Mouse (Mus musculus) CH12.LX (cell line): Measurements from ENCODE around the gene Fastkd2. TPM values are rescaled to one million over a fixed set of nuclear protein-coding genes. Genes with fewer than 3 reads are reported as not detected.

ENCODE experiments used
- DNase-seq: peaks from one replicate; pipeline ENCODE4 v3.0.0-alpha.2; 2013; ENCODE audit errors: extremely low read depth
- H3K27ac ChIP-seq: 2 replicates; pipeline ENCODE4 v1.5.1; 2012; ENCODE audit warnings: low read depth, mild to moderate bottlenecking, control low read depth, moderate library complexity; ENCODE audit not compliant: insufficient read depth
- H3K27me3 ChIP-seq: replicated peaks from 2 replicates; pipeline ENCODE3; 2012; ENCODE audit warnings: inconsistent platforms
- H3K36me3 ChIP-seq, 2 experiments: replicated peaks in 1 of 2; 2 replicates each; pipeline versions ENCODE3 to v1.6.1; 2012; ENCODE audit warnings: inconsistent platforms in 1 of 2, low read length in 1 of 2, mild to moderate bottlenecking in 1 of 2, mixed read lengths in 1 of 2, moderate library complexity in 1 of 2; ENCODE audit not compliant: control insufficient read depth in 1 of 2, insufficient read depth in 1 of 2
- H3K4me1 ChIP-seq, 2 experiments: 2 replicates each; pipeline ENCODE4 v1.6.1; 2012; ENCODE audit warnings: inconsistent platforms in 1 of 2, moderate library complexity in 1 of 2; ENCODE audit not compliant: insufficient read depth in 2 of 2, control insufficient read depth in 1 of 2
- H3K4me2 ChIP-seq: 2 replicates; pipeline ENCODE4 v1.6.1; 2012; ENCODE audit warnings: low read depth, mild to moderate bottlenecking, control low read depth; ENCODE audit not compliant: poor library complexity, insufficient read depth, severe bottlenecking
- H3K4me3 ChIP-seq, 3 experiments: fragments of 150-350 bp in 1 of 3; sonication (generic) in 1 of 3; replicated peaks in 1 of 3; 2 replicates each; pipeline versions ENCODE3 to v1.5.1; 2011 to 2012; ENCODE audit warnings: low read depth in 2 of 3, low read length in 2 of 3, mild to moderate bottlenecking in 2 of 3, moderate library complexity in 2 of 3, control low read depth in 1 of 3, improper control_type of control experiment in 1 of 3, inconsistent platforms in 1 of 3, mixed read lengths in 1 of 3; ENCODE audit not compliant: poor library complexity in 1 of 3
- H3K79me2 ChIP-seq: replicated peaks from 2 replicates; pipeline ENCODE4 v1.6.1; 2012; ENCODE audit warnings: mild to moderate bottlenecking, moderate library complexity; ENCODE audit not compliant: control insufficient read depth, poor library complexity, insufficient read depth, severe bottlenecking; ENCODE audit errors: extremely low read depth
- H3K9ac ChIP-seq: 2 replicates; pipeline ENCODE4 v1.6.1; 2012; ENCODE audit warnings: low read depth, mild to moderate bottlenecking, control low read depth, moderate library complexity; ENCODE audit not compliant: insufficient read depth
- H3K9me3 ChIP-seq: replicated peaks from 2 replicates; pipeline ENCODE3; 2012; ENCODE audit warnings: low read length, inconsistent platforms, mixed read lengths
- BHLHE40 ChIP-seq: IDR thresholded peaks from 2 replicates; pipeline ENCODE4 v1.6.1; 2011; ENCODE audit warnings: mild to moderate bottlenecking, low read depth, low read length, improper control_type of control experiment
- CHD1 ChIP-seq: IDR thresholded peaks from 2 replicates; pipeline ENCODE4 v1.6.1; 2012; ENCODE audit warnings: low read depth, low read length, improper control_type of control experiment, inconsistent platforms
- CHD2 ChIP-seq: IDR thresholded peaks from 2 replicates; pipeline ENCODE4 v1.6.1; 2011; ENCODE audit warnings: low read length, improper control_type of control experiment
- CTCF ChIP-seq, 2 experiments: IDR thresholded peaks in 1 of 2; conservative IDR thresholded peaks in 1 of 2; 2 replicates each; pipeline ENCODE4 v1.5.1; 2011 to 2012; ENCODE audit warnings: low read depth in 2 of 2, low read length in 2 of 2, improper control_type of control experiment in 1 of 2, inconsistent platforms in 1 of 2, mild to moderate bottlenecking in 1 of 2, moderate library complexity in 1 of 2
- E2F4 ChIP-seq: IDR thresholded peaks from 2 replicates; pipeline ENCODE4 v1.6.1; 2011; ENCODE audit warnings: low read depth, low read length, improper control_type of control experiment; ENCODE audit not compliant: insufficient replicate concordance
- EP300 ChIP-seq: IDR thresholded peaks from 2 replicates; pipeline ENCODE4 v1.6.1; 2011; ENCODE audit warnings: low read length, improper control_type of control experiment
- ETS1 ChIP-seq: conservative IDR thresholded peaks from 2 replicates; pipeline ENCODE4 v1.6.1; 2012; ENCODE audit warnings: low read depth, mild to moderate bottlenecking, inconsistent platforms, low read length, improper control_type of control experiment, moderate library complexity
- HCFC1 ChIP-seq: IDR thresholded peaks from 2 replicates; pipeline ENCODE4 v1.6.1; 2012; ENCODE audit warnings: low read depth, mild to moderate bottlenecking, inconsistent platforms, low read length, improper control_type of control experiment
- IRF4 ChIP-seq: IDR thresholded peaks from 2 replicates; pipeline ENCODE4 v1.6.1; 2014; ENCODE audit warnings: low read depth, mild to moderate bottlenecking, inconsistent platforms, low read length, improper control_type of control experiment
- MAZ ChIP-seq: IDR thresholded peaks from 2 replicates; pipeline ENCODE4 v1.6.1; 2012; ENCODE audit warnings: low read depth, mild to moderate bottlenecking, inconsistent platforms, low read length, improper control_type of control experiment, moderate library complexity
- MEF2A ChIP-seq: IDR thresholded peaks from 2 replicates; pipeline ENCODE4 v1.6.1; 2014; ENCODE audit warnings: low read depth, mild to moderate bottlenecking, inconsistent platforms, low read length, improper control_type of control experiment, borderline replicate concordance
- MXI1 ChIP-seq: IDR thresholded peaks from 2 replicates; pipeline ENCODE4 v1.6.1; 2011; ENCODE audit warnings: mild to moderate bottlenecking, low read depth, low read length, improper control_type of control experiment
- NRF1 ChIP-seq: IDR thresholded peaks from 2 replicates; pipeline ENCODE4 v1.6.1; 2014; ENCODE audit warnings: low read depth, mild to moderate bottlenecking, inconsistent platforms, low read length, improper control_type of control experiment, moderate library complexity
- PAX5 ChIP-seq: IDR thresholded peaks from 2 replicates; pipeline ENCODE4 v1.6.1; 2012; ENCODE audit warnings: low read length, inconsistent platforms, mixed read lengths
- POLR2A ChIP-seq: IDR thresholded peaks from 2 replicates; pipeline ENCODE4 v1.6.1; 2011; ENCODE audit warnings: low read depth, mild to moderate bottlenecking, improper control_type of control experiment, low read length
- RAD21 ChIP-seq: IDR thresholded peaks from 2 replicates; pipeline ENCODE4 v1.6.1; 2011; ENCODE audit warnings: low read depth, mild to moderate bottlenecking, low read length, improper control_type of control experiment, moderate library complexity
- SMC3 ChIP-seq: IDR thresholded peaks from 2 replicates; pipeline ENCODE4 v1.6.1; 2011; ENCODE audit warnings: low read depth, low read length, improper control_type of control experiment
- UBTF ChIP-seq: IDR thresholded peaks from 2 replicates; pipeline ENCODE4 v1.6.1; 2012; ENCODE audit warnings: low read depth, mild to moderate bottlenecking, inconsistent platforms, low read length, improper control_type of control experiment, moderate library complexity
- USF1 ChIP-seq: IDR thresholded peaks from 2 replicates; pipeline ENCODE4 v1.6.1; 2014; ENCODE audit warnings: low read depth, mild to moderate bottlenecking, inconsistent platforms, low read length, improper control_type of control experiment
- USF2 ChIP-seq: conservative IDR thresholded peaks from 2 replicates; pipeline ENCODE4 v1.6.1; 2011; ENCODE audit warnings: low read depth, low read length, improper control_type of control experiment
- ZC3H11A ChIP-seq: IDR thresholded peaks from 2 replicates; pipeline ENCODE4 v1.6.1; 2012; ENCODE audit warnings: low read depth, mild to moderate bottlenecking, inconsistent platforms, low read length, improper control_type of control experiment
- dilution Hi-C: fragments of 300-500 bp; cut with MboI; formaldehyde crosslinking; loops from 2 replicates; pipeline ENCODE4 v1.14.3; 2020; ENCODE audit warnings: low sequenced_read_pairs; ENCODE audit not compliant: extremely low pct_unique_long_range_greater_than_20kb, extremely low pct_ligation_motif_present
- in situ Hi-C: fragments of 300-500 bp; cut with MboI; formaldehyde crosslinking; loops from 3 replicates; pipeline ENCODE4 v1.14.3; 2019; ENCODE audit warnings: low sequenced_read_pairs, low pct_ligation_motif_present, low pct_unique_long_range_greater_than_20kb, mixed read lengths
- polyA plus RNA-seq: library from polyadenylated mRNA; unstranded; fragments of >175 nt; gene quantifications from 2 replicates; pipeline ENCODE4 v1.2.1, GENCODE M21; 2012; ENCODE audit warnings: low read depth; ENCODE audit not compliant: insufficient read length
- total RNA-seq, 2 experiments: library from RNA; depleted of rRNA; stranded (reverse); fragments of 300-350 nt in 1 of 2; fragments of >200 nt in 1 of 2; gene quantifications; 2 replicates each; pipeline ENCODE4 v1.2.3; 2012 to 2014

Fastkd2 gene
- total and polyA plus RNA-seq, 3 experiments = 54.9 to 88.3 (median 63.0) TPM

GRCm38 (mm10) chr1:63705733-63706132 is 24.7 kb upstream of the Fastkd2 start:
- Histone ChIP-seq H3K27me3 (no peaks in the 10 kb centered on the region), H3K4me1 (no peaks in the 10 kb centered on the region), H3K4me3 (no peak overlapping the region), H3K27ac (no peak overlapping the region), H3K4me2 (no peak overlapping the region), H3K36me3 (no peaks in the 10 kb centered on the region), H3K9ac (no peak overlapping the region), H3K79me2 (no peaks in the 10 kb centered on the region), H3K9me3 (no peaks in the 10 kb centered on the region)
- in situ Hi-C loops (no loop called here), dilution Hi-C loops (no loop called here)
- DNase-seq = no peak
- TF ChIP-seq ZC3H11A (no peak), NRF1 (no peak), CTCF (conservative IDR thresholded peaks at IDR 0.05 in 1 of 2, IDR thresholded peaks at IDR 0.05 in 1 of 2; ENCODE audit: low read depth in 2 of 2, low read length in 2 of 2) (no peak), USF1 (no peak), USF2 (no peak), PAX5 (no peak), ETS1 (no peak), CHD1 (no peak), POLR2A (no peak), MAZ (no peak), MXI1 (no peak), SMC3 (no peak), EP300 (no peak), MEF2A (no peak), UBTF (no peak)

- no peaks in the 10 kb centered on the region for H3K79me2 ChIP-seq
- dilution Hi-C loops (no loop called here), in situ Hi-C loops (no loop called here)
- no peak overlapping the region for H3K4me3 ChIP-seq
- H3K36me3 ChIP-seq = no peaks in the 10 kb centered on the region
- no peak overlapping the region for H3K9ac ChIP-seq
- DNase-seq = no peak
- no peak overlapping the region for H3K27ac ChIP-seq
- TF ChIP-seq ETS1 (no peak), CHD1 (no peak), CHD2 (no peak), HCFC1 (no peak), EP300 (no peak), RAD21 (no peak), USF2 (no peak), E2F4 (no peak), IRF4 (no peak), BHLHE40 (no peak), CTCF (conservative IDR thresholded peaks at IDR 0.05 in 1 of 2, IDR thresholded peaks at IDR 0.05 in 1 of 2; ENCODE audit: low read depth in 2 of 2, low read length in 2 of 2) (no peak)
- no peak overlapping the region for H3K4me2 ChIP-seq
- H3K27me3 ChIP-seq = no peaks in the 10 kb centered on the region
- no peaks in the 10 kb centered on the region for H3K9me3 ChIP-seq
- H3K4me1 ChIP-seq = no peaks in the 10 kb centered on the region
Measured at GRCm38 (mm10) chr1:63708876-63709275, 21.5 kb upstream of the Fastkd2 start.
